Mouse (Mus musculus): ENCODE results near the gene Zbtb16.
A peak's percentile ranks its signal among the peaks of the same experiment; 100 is the strongest.

Zbtb16 gene

DNA sequence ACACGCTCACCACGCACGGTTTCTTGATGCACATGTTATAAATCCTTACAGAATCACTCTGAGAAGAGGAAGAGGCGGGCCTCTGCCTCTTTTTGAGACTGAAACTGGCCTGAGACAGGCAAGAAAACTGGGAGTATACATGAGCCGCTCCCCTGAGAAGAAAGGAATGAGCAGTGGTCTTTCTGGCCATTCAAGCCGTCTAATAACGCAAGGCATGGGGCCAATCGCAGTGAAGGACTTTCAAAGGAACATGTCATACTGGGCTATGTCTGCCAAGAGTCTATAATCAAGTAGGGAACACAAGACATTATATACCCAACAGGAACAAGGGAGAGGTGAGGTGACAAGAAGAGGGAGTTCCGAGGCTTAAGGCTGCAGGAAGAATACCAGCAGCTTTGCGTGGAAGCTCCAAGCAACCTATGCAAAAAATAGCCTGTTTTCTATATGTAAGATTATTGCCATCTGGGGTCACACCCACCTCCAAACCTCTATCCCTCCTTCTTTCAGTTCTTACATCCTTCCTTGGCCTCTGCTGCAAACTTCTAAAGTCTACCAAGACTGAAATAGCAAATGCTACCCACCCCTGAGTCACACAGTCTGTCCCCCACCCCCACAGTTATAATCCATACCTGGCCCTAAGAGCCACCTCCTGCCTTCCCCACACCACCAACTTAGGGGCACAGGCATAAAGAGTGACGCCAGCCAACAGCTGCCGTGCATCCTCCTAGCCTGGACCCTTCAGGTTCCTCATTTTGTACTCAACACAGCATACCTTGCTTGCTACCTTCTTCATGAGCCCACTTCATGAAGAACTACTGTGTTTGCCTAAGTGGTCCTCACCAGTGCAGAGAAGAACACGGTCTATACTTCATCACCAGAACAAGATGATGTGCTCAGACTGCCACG lies 74.0 kb downstream of the Zbtb16 start:
- no peak for DNase-seq

DNA sequence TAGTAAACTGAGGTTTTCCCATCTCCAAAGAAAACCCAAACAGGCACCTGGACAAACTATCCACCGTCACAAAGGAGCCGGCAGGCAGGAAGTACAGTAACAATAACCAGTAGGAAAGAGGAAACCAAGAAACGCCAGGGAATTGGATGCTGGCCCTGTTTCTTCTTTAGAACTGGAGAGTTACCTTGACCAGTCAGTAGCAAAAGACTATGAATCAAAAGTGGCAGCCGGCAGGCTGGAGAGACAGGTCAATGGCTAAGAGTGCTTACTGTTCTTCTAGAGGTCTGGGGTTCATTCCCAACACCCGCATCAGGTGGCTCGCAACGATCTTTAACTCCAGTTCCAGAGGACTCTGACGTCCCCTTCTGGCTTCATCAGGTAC lies 74.9 kb downstream of the Zbtb16 start:
- no peak for DNase-seq

GRCm38 (mm10) chr9:48760449-48761174 lies 75.4 kb downstream of the Zbtb16 start:
- peak; percentile 48 for DNase-seq

- DNase-seq, result no peak
Observed at GRCm38 (mm10) chr9:48759098-48759497, 76.9 kb downstream of the Zbtb16 start.

- DNase-seq, result peak; percentile 54
Observed at GRCm38 (mm10) chr9:48757650-48758580, 78.1 kb downstream of the Zbtb16 start.

DNA sequence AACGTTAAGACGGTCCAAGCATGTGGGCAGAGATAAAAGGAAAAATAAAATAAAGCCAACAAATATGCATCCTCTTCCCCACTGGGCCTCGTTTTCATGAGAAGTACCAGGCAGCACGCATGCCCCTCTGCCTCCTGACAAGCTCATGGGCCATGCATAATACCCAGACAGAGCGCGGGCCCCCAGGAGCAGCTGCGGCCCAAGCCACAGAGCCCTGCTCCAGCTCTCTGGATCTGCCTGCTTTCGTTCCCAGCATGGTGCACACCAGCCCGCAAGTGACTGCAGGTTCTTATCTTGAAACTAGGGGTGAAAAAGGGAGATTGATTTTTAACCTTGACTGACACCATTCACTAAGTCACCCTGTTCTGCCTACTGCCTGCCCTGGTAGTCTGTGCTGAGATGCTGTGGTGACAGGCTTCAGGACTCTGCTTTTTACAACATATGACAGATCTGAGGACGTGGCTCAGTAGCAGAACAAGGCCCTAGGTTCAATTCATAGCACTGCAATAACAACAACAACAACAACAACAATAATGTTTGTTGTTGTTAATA lies 79.7 kb downstream of the Zbtb16 start:
- peak; percentile 69 for DNase-seq

DNA sequence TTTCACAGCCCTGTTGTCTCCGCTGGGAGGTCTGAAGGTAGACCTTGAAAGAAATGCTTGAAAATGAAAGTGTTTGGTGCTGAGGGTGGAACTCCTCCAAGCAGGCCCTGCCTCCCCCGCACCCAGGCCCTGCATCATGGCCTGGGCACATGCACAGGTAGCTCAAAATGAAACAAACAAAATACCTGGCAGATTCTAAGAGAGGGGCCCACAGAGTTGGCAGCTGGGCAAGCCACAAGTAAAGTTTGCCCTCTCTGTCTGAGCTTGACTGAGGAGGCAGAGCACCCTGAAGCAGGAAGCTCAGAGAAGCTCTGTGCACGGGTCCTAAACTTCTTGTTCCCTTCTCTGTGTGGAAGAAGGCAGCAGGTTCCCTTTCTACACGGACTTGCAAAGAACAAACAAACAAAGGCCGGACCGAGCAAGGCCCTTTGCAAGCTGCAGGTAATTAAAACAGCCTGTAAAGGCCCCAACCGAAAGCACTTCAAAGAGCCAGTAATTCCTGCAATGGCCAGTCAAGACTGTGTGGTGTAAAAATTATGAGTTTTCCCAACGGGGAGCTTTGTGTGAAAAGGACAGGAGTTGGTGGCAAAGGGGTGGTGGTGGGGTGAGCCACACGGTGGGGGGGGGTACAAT lies 80.5 kb downstream of the Zbtb16 start:
- peak; percentile 67 for DNase-seq

DNA sequence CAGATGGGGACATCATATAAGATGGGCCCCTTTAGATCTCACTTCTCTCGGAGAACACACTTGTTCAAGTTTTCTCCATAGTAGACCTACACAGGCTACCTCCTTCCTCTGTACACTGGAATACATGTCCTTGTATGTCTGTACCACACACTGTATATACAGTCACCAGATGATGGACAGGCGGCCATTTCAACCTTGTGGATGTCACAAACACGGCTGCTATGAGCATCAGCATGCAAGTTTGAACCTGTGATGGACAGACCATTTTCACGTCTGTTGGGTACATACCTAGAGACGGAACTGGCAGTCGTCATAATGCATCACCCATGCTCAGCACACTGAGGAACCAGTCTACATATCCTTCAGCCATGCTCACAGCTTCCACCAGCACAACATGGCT lies 81.6 kb downstream of the Zbtb16 start:
- DNase-seq, result no peak

DNA sequence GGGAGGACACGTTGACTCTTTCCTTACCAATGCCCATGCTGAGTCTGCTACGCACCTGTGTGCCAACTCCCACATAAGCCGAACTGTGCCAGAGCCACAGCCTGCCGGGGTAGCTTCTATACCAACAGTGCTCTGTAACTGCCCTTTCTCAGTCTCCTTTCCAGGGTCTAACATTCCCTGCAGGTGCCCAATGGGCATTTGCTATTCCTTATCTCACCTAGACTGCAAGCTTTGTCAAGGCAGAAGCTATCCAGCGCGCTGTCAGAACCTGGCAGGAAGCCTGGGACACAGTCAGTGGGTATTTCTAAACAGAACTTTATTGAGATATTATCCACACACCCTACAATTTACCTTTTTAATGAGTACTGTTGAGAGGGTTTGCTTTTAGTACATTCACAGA lies 82.1 kb downstream of the Zbtb16 start:
- DNase-seq, result no peak

- no peak for DNase-seq
Observed at GRCm38 (mm10) chr9:48751900-48752299, 84.1 kb downstream of the Zbtb16 start.

DNA sequence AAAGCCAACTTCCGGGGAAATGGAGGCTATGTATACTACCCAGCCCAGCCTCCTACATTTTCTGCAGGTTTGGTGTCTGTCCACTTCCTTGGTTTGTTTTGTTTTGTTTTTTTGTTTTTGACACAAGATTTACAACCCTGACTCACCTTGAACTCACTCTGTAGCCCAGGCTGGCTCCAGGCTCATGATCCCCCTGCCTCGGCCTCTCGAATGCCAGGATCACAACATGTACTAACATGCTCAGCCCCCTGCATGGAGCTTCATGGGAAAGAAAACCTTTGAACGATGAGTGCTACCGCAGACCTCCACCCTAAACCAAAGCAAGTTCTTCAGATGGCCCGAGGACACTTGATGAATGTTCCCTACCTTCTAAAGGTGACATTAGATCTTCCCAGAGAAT lies 86.4 kb downstream of the Zbtb16 start:
- DNase-seq, result no peak

DNA sequence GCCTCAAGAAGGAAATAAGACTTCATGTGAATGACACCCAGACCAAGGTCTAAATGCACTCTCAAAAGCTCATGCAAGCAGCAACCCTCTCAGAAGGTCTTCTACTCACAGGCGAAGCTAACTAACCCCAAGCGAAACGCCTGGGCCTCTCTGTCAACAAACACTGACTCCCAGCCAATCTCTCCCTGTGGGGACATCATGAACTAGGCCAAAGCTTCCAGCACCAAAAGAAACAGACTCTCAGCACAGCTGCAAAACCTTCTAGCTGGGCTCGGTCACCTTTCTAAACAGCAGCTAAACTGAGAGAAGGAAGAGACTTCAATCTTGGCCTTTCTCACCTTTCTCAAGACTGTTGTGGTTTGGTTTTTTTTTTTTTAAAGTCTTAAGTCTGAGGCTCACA lies 86.9 kb downstream of the Zbtb16 start:
- no peak for DNase-seq

DNA sequence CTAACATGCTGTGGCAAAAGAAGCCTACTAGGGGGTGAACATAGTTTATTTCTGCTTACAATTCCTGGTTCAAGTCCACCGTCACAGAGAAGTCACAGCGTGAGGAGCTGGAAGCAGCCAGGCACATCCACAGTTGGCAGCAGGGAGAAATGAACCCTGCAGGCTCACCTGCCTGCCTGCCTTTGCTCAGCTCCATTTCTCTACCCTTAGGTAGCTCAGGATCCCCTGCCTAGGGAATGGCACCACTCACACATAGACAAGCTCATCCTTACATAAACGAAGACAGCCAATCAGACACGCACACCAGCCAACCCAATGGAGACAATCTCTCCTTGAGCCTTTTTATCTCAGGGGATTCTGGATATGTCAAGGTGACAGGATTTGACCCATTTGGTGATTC lies 87.3 kb downstream of the Zbtb16 start:
- no peak for DNase-seq

GRCm38 (mm10) chr9:48748216-48748615 lies 87.8 kb downstream of the Zbtb16 start:
- DNase-seq, result no peak

DNA sequence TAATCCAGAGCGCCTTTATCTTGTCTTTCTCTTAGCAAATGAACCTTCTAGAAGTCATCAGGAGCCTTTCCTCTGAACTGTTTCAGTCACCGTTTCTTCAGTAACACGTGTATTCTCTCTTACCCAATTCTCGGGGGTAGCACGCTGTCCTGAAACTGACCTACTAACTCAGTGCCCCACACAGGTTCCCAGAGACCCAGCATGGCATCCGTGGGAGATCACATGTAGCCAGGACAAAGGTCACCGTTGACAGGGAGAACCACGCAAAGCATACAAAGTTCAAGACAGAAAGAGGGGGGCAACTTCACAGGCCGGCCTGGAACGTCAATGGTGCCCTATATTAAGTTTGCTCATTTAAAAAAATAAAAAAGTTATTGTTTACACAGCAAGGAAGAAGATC lies 89.5 kb downstream of the Zbtb16 start:
- DNase-seq, result no peak

GRCm38 (mm10) chr9:48745347-48746119 lies 90.5 kb downstream of the Zbtb16 start:
- no peak for DNase-seq

- no peak for DNase-seq
Observed at GRCm38 (mm10) chr9:48744916-48745315, 91.1 kb downstream of the Zbtb16 start.

DNA sequence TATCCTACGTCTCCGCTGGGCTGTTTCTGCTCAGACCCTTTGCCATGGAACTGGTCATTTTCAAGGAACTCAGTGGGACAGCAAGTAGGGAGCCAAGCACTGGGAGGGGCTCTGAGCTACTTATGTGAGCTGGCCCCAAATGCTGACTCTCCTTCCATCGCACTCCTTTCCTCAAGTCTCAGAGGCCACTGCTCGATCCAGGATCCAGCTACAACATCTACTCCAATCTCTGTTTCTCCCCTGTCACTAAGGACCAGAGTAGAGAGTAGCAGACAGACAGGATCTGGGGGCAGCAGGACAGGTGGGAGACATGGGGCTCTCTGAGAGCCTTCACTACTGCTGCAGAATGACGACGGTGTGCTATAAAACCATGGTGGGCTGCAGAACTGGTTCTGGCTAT lies 91.6 kb downstream of the Zbtb16 start:
- DNase-seq, result no peak

GRCm38 (mm10) chr9:48743338-48744285 lies 92.4 kb downstream of the Zbtb16 start:
- DNase-seq, result no peak

DNA sequence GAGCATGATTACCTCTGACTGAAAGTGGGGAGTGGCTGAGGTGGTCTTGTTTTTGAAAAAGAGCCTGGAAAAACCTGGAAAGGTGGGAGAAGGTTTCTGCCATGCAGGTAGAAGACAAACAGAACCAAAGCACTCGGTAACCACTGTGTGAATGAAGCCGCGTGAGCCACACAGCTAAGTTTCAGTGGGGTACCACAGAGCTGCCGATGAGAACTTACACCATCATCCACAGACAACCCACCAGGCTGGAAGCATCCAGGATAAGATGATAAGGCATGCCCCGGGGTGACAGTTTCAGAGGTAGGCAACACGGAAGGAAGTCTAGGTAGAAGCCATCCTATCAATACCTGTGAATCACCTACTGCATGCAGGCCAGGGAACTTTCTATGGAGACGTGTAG lies 93.9 kb downstream of the Zbtb16 start:
- no peak for DNase-seq
